Mouse (Mus musculus) testis, adult 2 months (tissue): ENCODE measurements around the gene Wdr5b. TPM values are rescaled to one million over a fixed set of nuclear protein-coding genes. Genes with fewer than 3 reads are reported as not detected.
A peak's percentile ranks its signal among the peaks of the same experiment; 100 is the strongest.
"Not testable (repeated sequence)": the region's sequence is repeated elsewhere in the genome, so short reads cannot be mapped to it uniquely, and the experiment has no call there.

ENCODE experiments used
- H3K27ac ChIP-seq: fragments of 200-500 bp; 2 replicates; pipeline ENCODE4 v1.5.1; 2012; ENCODE audit warnings: low read depth, low read length; ENCODE audit not compliant: control insufficient read depth, insufficient read depth
- H3K27me3 ChIP-seq: fragments of 200-500 bp; 2 replicates; pipeline ENCODE4 v1.6.1; 2012; ENCODE audit warnings: mild to moderate bottlenecking, low read length, moderate library complexity; ENCODE audit not compliant: control insufficient read depth, insufficient read depth
- H3K36me3 ChIP-seq: fragments of 200-500 bp; 2 replicates; pipeline ENCODE4 v1.6.1; 2012; ENCODE audit warnings: mild to moderate bottlenecking, low read length; ENCODE audit not compliant: control insufficient read depth, insufficient read depth
- H3K4me1 ChIP-seq: fragments of 200-500 bp; 2 replicates; pipeline ENCODE4 v1.6.1; 2012; ENCODE audit warnings: low read length; ENCODE audit not compliant: control insufficient read depth, insufficient read depth
- H3K4me3 ChIP-seq: fragments of 200-500 bp; 2 replicates; pipeline ENCODE4 v1.5.1; 2012; ENCODE audit warnings: low read depth, mild to moderate bottlenecking, low read length, moderate library complexity, mixed read lengths; ENCODE audit not compliant: control insufficient read depth
- CTCF ChIP-seq: fragments of 200-500 bp; IDR thresholded peaks from 2 replicates; pipeline ENCODE4 v1.5.1; 2012; ENCODE audit warnings: low read depth, mild to moderate bottlenecking, inconsistent platforms, low read length, moderate library complexity; ENCODE audit not compliant: control insufficient read depth, insufficient read depth, insufficient replicate concordance
- POLR2A ChIP-seq: fragments of 200-500 bp; IDR thresholded peaks from 2 replicates; pipeline ENCODE4 v1.6.1; 2012; ENCODE audit warnings: low read depth, mild to moderate bottlenecking, inconsistent platforms, low read length, moderate library complexity; ENCODE audit not compliant: control insufficient read depth
- polyA plus RNA-seq: library from polyadenylated mRNA; depleted of rRNA; stranded (reverse); fragments of >200 nt; gene quantifications from 2 replicates; pipeline ENCODE4 v1.2.3, GENCODE M21; 2012; rRNA removed

Gene Wdr5b
- 1.1 and 1.2 TPM in 2 replicates for polyA plus RNA-seq

GRCm38 (mm10) chr16:36040640-36041624 lies at the start of gene Wdr5b:
Gene Wdr5b (plus strand): TSS chr16:36041190.
- peaks cover 9% of the 10 kb centered on the region for H3K4me1 ChIP-seq
- H3K4me3 ChIP-seq = peak within 1 kb of the TSS; percentile 95
- no peaks in the 10 kb centered on the region for H3K27me3 ChIP-seq
- TF ChIP-seq POLR2A (peak; percentile 39; the same call in 1 of the 2 replicates), CTCF (no peak)
- peak within 1 kb of the TSS; percentile 71 for H3K27ac ChIP-seq
- peaks cover 1% of the 10 kb centered on the region; the same call in 1 of the 2 replicates for H3K36me3 ChIP-seq

DNA sequence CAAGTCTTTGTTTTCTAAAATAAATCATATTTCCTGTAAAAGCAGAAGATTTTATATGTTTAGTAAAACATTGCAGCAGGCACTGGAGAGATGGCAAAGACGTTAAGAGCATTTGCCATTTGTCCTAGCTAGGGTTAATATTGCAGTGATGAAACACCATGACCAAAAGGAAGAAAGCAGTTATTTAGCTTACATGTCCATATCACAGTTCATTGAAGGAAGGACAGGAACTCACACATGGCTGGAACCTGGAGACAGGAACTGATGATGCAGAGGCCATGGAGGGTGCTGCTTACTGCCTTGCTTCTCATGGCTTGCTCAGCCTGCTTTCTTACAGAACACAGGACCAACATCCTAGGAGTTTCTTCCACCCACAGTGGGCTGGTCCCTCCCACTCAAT lies 48.6 kb upstream of the Wdr5b start:
- no peaks in the 10 kb centered on the region for H3K36me3 ChIP-seq
- no peak overlapping the region for H3K4me3 ChIP-seq
- H3K27me3 ChIP-seq = no peaks in the 10 kb centered on the region
- no peak for TF ChIP-seq CTCF
- no peak for TF ChIP-seq POLR2A
- no peaks in the 10 kb centered on the region for H3K4me1 ChIP-seq
- H3K27ac ChIP-seq = no peak overlapping the region

DNA sequence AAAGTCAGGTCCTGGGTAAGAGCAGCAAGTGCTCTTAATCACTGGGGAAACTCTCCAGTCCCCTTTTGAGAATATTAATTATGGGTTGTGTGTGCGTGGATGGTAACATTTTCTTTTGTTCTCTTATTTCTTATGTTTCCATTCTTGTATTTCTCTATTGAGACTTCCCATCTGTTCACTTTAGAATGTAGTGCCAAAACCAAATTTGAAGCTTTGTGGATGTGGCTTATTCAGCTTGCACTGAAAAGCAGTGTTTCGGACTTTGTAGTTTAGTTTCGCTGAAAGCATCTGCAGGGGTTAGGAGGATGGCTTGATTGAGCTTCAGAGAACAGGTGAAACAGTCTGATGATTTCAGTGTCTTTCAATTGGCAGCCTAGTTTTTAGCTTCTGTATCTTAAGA lies 47.7 kb upstream of the Wdr5b start:
- Histone ChIP-seq H3K4me1 (no peaks in the 10 kb centered on the region), H3K4me3 (no peak overlapping the region), H3K36me3 (no peaks in the 10 kb centered on the region), H3K27ac (no peak overlapping the region), H3K27me3 (no peaks in the 10 kb centered on the region)
- TF ChIP-seq POLR2A (no peak), CTCF (no peak)

- H3K27ac ChIP-seq, H3K4me1 ChIP-seq, H3K36me3 ChIP-seq, H3K4me3 ChIP-seq, H3K27me3 ChIP-seq: not testable (repeated sequence)
Observed at GRCm38 (mm10) chr16:35998852-35999251, 42.1 kb upstream of the Wdr5b start.

DNA sequence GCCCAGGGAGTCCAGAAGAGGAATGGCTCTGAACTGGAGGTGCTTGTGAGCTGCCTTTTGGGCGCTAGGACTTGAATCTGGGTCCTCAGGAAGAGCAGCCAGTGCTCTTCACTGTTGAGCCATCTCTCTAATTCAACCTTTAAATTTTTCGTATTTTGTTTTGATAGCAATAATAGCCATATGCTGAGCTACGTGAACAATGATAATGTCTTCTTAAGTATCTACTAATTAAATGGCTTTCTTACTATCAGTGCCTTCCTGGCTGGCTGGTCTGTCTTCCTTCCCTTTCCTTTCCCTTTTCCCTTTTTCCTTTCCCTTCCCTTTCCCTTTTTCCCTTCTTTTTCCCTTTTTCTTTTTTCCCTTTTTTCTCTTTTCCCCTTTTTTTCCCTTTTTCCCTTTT lies 32.6 kb upstream of the Wdr5b start:
- no peaks in the 10 kb centered on the region for H3K4me1 ChIP-seq
- no peaks in the 10 kb centered on the region for H3K36me3 ChIP-seq
- H3K27me3 ChIP-seq = no peaks in the 10 kb centered on the region
- H3K4me3 ChIP-seq = no peak overlapping the region
- no peak for TF ChIP-seq CTCF
- no peak for TF ChIP-seq POLR2A
- no peak overlapping the region for H3K27ac ChIP-seq

- Histone ChIP-seq H3K27ac (no peak overlapping the region), H3K27me3 (no peaks in the 10 kb centered on the region), H3K36me3 (no peaks in the 10 kb centered on the region; the same call in none of the 2 replicates), H3K4me1 (no peaks in the 10 kb centered on the region), H3K4me3 (no peak overlapping the region)
- TF ChIP-seq CTCF = no peak
- TF ChIP-seq POLR2A = no peak
Observed at GRCm38 (mm10) chr16:36016335-36016734, 24.7 kb upstream of the Wdr5b start.

GRCm38 (mm10) chr16:36028120-36028519 lies 12.9 kb upstream of the Wdr5b start:
- H3K27ac ChIP-seq, H3K4me1 ChIP-seq, H3K36me3 ChIP-seq, H3K27me3 ChIP-seq: not testable (repeated sequence)
- H3K4me3 ChIP-seq = peak overlapping the region; percentile 55; the same call in 1 of the 2 replicates

DNA sequence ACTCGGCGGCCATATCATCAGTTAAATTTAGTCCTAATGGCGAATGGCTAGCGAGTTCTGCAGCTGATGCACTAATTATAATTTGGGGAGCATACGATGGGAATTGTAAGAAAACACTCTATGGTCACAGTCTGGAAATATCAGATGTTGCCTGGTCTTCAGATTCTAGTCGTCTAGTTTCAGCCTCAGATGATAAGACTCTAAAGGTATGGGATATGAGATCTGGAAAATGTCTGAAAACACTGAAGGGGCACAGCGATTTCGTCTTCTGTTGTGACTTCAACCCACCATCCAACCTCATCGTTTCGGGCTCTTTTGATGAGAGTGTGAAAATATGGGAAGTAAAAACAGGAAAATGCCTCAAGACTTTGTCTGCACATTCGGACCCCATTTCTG lies 633 bp downstream of the Wdr5b start:
- no peaks in the 10 kb centered on the region for H3K27me3 ChIP-seq
- peaks cover 1% of the 10 kb centered on the region; the same call in 1 of the 2 replicates for H3K36me3 ChIP-seq
- H3K4me3 ChIP-seq = peak overlapping the region; percentile 95
- peak overlapping the region; percentile 71 for H3K27ac ChIP-seq
- no peak for TF ChIP-seq CTCF
- no peak for TF ChIP-seq POLR2A
- H3K4me1 ChIP-seq = peaks cover 9% of the 10 kb centered on the region
